Mouse (Mus musculus) neural tube, embryonic 11.5 days (tissue): ENCODE measurements around the gene Os9. TPM values are rescaled to one million over a fixed set of nuclear protein-coding genes. Genes with fewer than 3 reads are reported as not detected.
"Not testable (repeated sequence)": the region's sequence is repeated elsewhere in the genome, so short reads cannot be mapped to it uniquely, and the experiment has no call there.

Experiments used
- ATAC-seq: fragments of 200-750 bp; cut with Nextera tagmentation; 2 replicates; pipeline ENCODE4 v1.8.0; 2017; ENCODE audit warnings: moderate number of reproducible peaks, mild to moderate bottlenecking, moderate TSS enrichment, moderate library complexity; ENCODE audit not compliant: insufficient read depth, low FRiP score, low TSS enrichment
- DNase-seq: peaks from one replicate; pipeline ENCODE4 v3.0.0-alpha.2; 2015; ENCODE audit warnings: low spot score
- H3K27ac ChIP-seq: fragments of 300-500 bp; sonication (generic); 2 replicates; pipeline ENCODE4 v1.5.1; 2014; ENCODE audit warnings: low read depth, mild to moderate bottlenecking, low read length
- H3K27me3 ChIP-seq: fragments of 300-500 bp; sonication (generic); 2 replicates; pipeline ENCODE4 v1.6.1; 2014; ENCODE audit warnings: mild to moderate bottlenecking, low read length, mixed read lengths; ENCODE audit not compliant: control insufficient read depth, insufficient read depth
- H3K36me3 ChIP-seq: fragments of 300-500 bp; sonication (generic); 2 replicates; pipeline ENCODE4 v1.6.1; 2014; ENCODE audit warnings: mild to moderate bottlenecking, low read length, moderate library complexity, mixed read lengths; ENCODE audit not compliant: control insufficient read depth, insufficient read depth
- H3K4me1 ChIP-seq: fragments of 300-500 bp; sonication (generic); 2 replicates; pipeline ENCODE4 v1.6.1; 2014; ENCODE audit warnings: low read length, mixed read lengths; ENCODE audit not compliant: control insufficient read depth, insufficient read depth
- H3K4me2 ChIP-seq: fragments of 300-500 bp; sonication (generic); 2 replicates; pipeline ENCODE4 v1.6.1; 2014; ENCODE audit warnings: low read depth, mild to moderate bottlenecking, moderate library complexity
- H3K4me3 ChIP-seq: fragments of 300-500 bp; sonication (generic); 2 replicates; pipeline ENCODE4 v1.5.1; 2014; ENCODE audit warnings: low read depth, low read length
- H3K9ac ChIP-seq: fragments of 300-500 bp; sonication (generic); 2 replicates; pipeline ENCODE4 v1.6.1; 2014; ENCODE audit warnings: mild to moderate bottlenecking, low read length
- H3K9me3 ChIP-seq: fragments of 300-500 bp; sonication (generic); 2 replicates; pipeline ENCODE4 v1.6.1; 2016; ENCODE audit warnings: low read length; ENCODE audit not compliant: control insufficient read depth
- WGBS: fragments of 180-500 bp; shearing (Covaris S2); extraction: QIAGEN DNeasy Blood & Tissue Kit; methylation state at CpG from one replicate; pipeline ENCODE4 v1.1.7; 2014; 5-methylcytosine and 5-hydroxymethylcytosine counted together
- polyA plus RNA-seq: library from polyadenylated mRNA; unstranded; fragments of >200 nt; fragmentation: Nextera tagmentation; extraction: Ambion mirVana; gene quantifications from 2 replicates; pipeline ENCODE4 v1.2.1, GENCODE M21; 2014

Os9 gene
- polyA plus RNA-seq, 1 experiment from 2014 or later, result 68.9 TPM

- no peak for DNase-seq
- H3K36me3 ChIP-seq, result peaks cover 26% of the 10 kb centered on the region
- no peak overlapping the region for H3K9ac ChIP-seq
- peaks cover 6% of the 10 kb centered on the region; the same call in 1 of the 2 replicates for H3K27me3 ChIP-seq
- ATAC-seq, result no peak
- H3K4me2 ChIP-seq, result no peak overlapping the region
- H3K4me3 ChIP-seq, result no peak overlapping the region
- no peak overlapping the region for H3K27ac ChIP-seq
- H3K4me1 ChIP-seq, result peaks cover 12% of the 10 kb centered on the region
- H3K9me3 ChIP-seq, result no peaks in the 10 kb centered on the region
- 80% methylated on average over 5 of the region's 5 CpGs for WGBS
These were observed 58.4 kb downstream of the Os9 start for GRCm38 (mm10) chr10:127062503-127062902.

GRCm38 (mm10) chr10:127062101-127062500, 58.8 kb downstream of the Os9 start:
- not testable (repeated sequence) for H3K27me3 ChIP-seq, DNase-seq, H3K27ac ChIP-seq, H3K9me3 ChIP-seq, ATAC-seq, H3K9ac ChIP-seq, H3K4me2 ChIP-seq, H3K4me3 ChIP-seq
- H3K36me3 ChIP-seq, result peaks cover 22% of the 10 kb centered on the region
- H3K4me1 ChIP-seq, result peaks cover 12% of the 10 kb centered on the region
- WGBS, result 80% methylated on average over 4 of the region's 4 CpGs

GRCm38 (mm10) chr10:127061513-127061912, 59.4 kb downstream of the Os9 start:
- WGBS, result 81% methylated on average over 2 of the region's 2 CpGs
- Histone ChIP-seq H3K36me3 (peaks cover 16% of the 10 kb centered on the region), H3K27ac (no peak overlapping the region)

GRCm38 (mm10) chr10:127061085-127061484, 59.8 kb downstream of the Os9 start:
- DNase-seq (no peak), ATAC-seq (no peak)
- peak overlapping the region; percentile 97; the same call in 1 of the 2 replicates for H3K4me2 ChIP-seq
- 31% methylated on average over 5 of the region's 5 CpGs for WGBS
- peak overlapping the region; percentile 86; the same call in 1 of the 2 replicates for H3K9ac ChIP-seq
- H3K36me3 ChIP-seq, result peaks cover 13% of the 10 kb centered on the region
- H3K9me3 ChIP-seq, result no peaks in the 10 kb centered on the region
- peaks cover 6% of the 10 kb centered on the region; the same call in 1 of the 2 replicates for H3K27me3 ChIP-seq
- peak overlapping the region; percentile 90; the same call in 1 of the 2 replicates for H3K27ac ChIP-seq
- peak overlapping the region; percentile 92; the same call in 1 of the 2 replicates for H3K4me3 ChIP-seq
- peaks cover 12% of the 10 kb centered on the region for H3K4me1 ChIP-seq

More at GRCm38 (mm10) chr10:127061513-127061912, 59.4 kb downstream of the Os9 start:
- H3K4me2 ChIP-seq, result no peak overlapping the region
- ATAC-seq, result no peak
- no peak overlapping the region for H3K4me3 ChIP-seq
- no peak overlapping the region for H3K9ac ChIP-seq
- peaks cover 6% of the 10 kb centered on the region; the same call in 1 of the 2 replicates for H3K27me3 ChIP-seq
- H3K9me3 ChIP-seq, result no peaks in the 10 kb centered on the region
- peaks cover 12% of the 10 kb centered on the region for H3K4me1 ChIP-seq
- DNase-seq, result no peak

- H3K9me3 ChIP-seq, result no peaks in the 10 kb centered on the region
- H3K27ac ChIP-seq, result peak within 1 kb of the TSS; percentile 90
- WGBS, result under 1% methylated on average over 28 of the region's 72 CpGs
- ATAC-seq (peak; percentile 5; the same call in 1 of the 2 replicates), DNase-seq (peak; percentile 79)
- H3K27me3 ChIP-seq, result peaks cover 6% of the 10 kb centered on the region; the same call in 1 of the 2 replicates
- H3K36me3 ChIP-seq, result peaks cover 7% of the 10 kb centered on the region; the same call in 1 of the 2 replicates
- peak within 1 kb of the TSS; percentile 86 for H3K9ac ChIP-seq
- peak within 1 kb of the TSS; percentile 92 for H3K4me3 ChIP-seq
- peak within 1 kb of the TSS; percentile 97 for H3K4me2 ChIP-seq
- peaks cover 12% of the 10 kb centered on the region for H3K4me1 ChIP-seq
These were observed 60.7 kb downstream of the Os9 start, which contains the start of gene March9 for GRCm38 (mm10) chr10:127059968-127060916. Gene March9, minus strand, starts transcription at chr10:127060184.

GRCm38 (mm10) chr10:127059174-127059967, 61.6 kb downstream of the Os9 start:
- no peaks in the 10 kb centered on the region for H3K9me3 ChIP-seq
- H3K4me2 ChIP-seq, result peak overlapping the region; percentile 97
- peaks cover 6% of the 10 kb centered on the region; the same call in 1 of the 2 replicates for H3K27me3 ChIP-seq
- ATAC-seq (0 out of 2 replicates have a peak, but pooled peaks have one; percentile 1), DNase-seq (peak; percentile 55)
- under 1% methylated on average over 54 of the region's 92 CpGs for WGBS
- peaks cover 12% of the 10 kb centered on the region for H3K4me1 ChIP-seq
- H3K4me3 ChIP-seq, result peak overlapping the region; percentile 92
- 0 out of 2 replicates have a peak, but pooled peaks cover 2% of the 10 kb centered on the region for H3K36me3 ChIP-seq
- H3K9ac ChIP-seq, result peak overlapping the region; percentile 86
- peak overlapping the region; percentile 90 for H3K27ac ChIP-seq

GRCm38 (mm10) chr10:127058708-127059107, 62.2 kb downstream of the Os9 start:
- Histone ChIP-seq H3K36me3 (0 out of 2 replicates have a peak, but pooled peaks cover 2% of the 10 kb centered on the region), H3K4me3 (peak overlapping the region; percentile 92), H3K9me3 (no peaks in the 10 kb centered on the region), H3K27me3 (peaks cover 6% of the 10 kb centered on the region; the same call in 1 of the 2 replicates), H3K9ac (peak overlapping the region; percentile 86; the same call in 1 of the 2 replicates), H3K4me2 (peak overlapping the region; percentile 97), H3K27ac (no peak overlapping the region), H3K4me1 (peaks cover 12% of the 10 kb centered on the region)
- WGBS, result 7% methylated on average over 8 of the region's 8 CpGs
- ATAC-seq (no peak), DNase-seq (no peak)

GRCm38 (mm10) chr10:127058161-127058560, 62.8 kb downstream of the Os9 start:
- H3K27me3 ChIP-seq, result peaks cover 6% of the 10 kb centered on the region; the same call in 1 of the 2 replicates
- 0 out of 2 replicates have a peak, but pooled peaks cover 2% of the 10 kb centered on the region for H3K36me3 ChIP-seq
- H3K4me2 ChIP-seq, result peak overlapping the region; percentile 97
- peak; percentile 11; the same call in 1 of the 2 replicates for ATAC-seq
- H3K9ac ChIP-seq, result peak overlapping the region; percentile 86; the same call in 1 of the 2 replicates
- peak overlapping the region; percentile 92 for H3K4me3 ChIP-seq
- no peak overlapping the region for H3K27ac ChIP-seq
- 1% methylated on average over 9 of the region's 9 CpGs for WGBS
- H3K9me3 ChIP-seq, result no peaks in the 10 kb centered on the region
- DNase-seq, result peak; percentile 81
- H3K4me1 ChIP-seq, result peaks cover 12% of the 10 kb centered on the region
